9 mouse cellular contexts compared by ENCODE assay signal in the genomic region with DNA sequence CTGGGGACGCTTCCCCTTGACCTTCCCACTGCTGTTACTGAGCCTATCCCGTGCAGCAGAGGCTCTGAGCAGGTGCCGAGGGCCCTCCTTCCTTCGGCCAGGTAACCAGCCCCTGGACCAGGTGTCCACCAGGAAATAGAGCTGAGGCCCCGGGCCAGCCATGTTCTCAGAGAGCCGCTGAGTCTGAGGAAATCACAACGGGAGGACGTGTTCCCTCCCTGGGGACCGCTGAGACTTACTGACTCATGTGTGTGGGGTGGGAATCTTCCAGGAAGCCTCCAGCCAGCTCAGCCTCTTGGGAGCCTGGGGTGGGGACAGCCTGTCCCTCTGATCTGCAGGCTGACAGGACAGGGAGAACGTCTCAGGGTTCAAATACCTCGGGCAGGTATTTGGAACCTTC. TPM values are rescaled to one million over a fixed set of nuclear protein-coding genes. Genes with fewer than 3 reads are reported as not detected.
A peak's percentile ranks its signal among the peaks of the same experiment; 100 is the strongest.
DNase-seq lines count a peak whose midpoint lies in the region; ATAC-seq lines count a peak whose summit lies in the region.
"Had no signal": no experiment of that assay in that cellular context is flagged by ENCODE, and none has a peak within 500 bp of the region (broad histone marks: within the 10 kb centered on the region; RNA-seq: fewer than 3 reads in every experiment).

No protein-coding gene starts in this region.

- peak overlapping the region; percentile 39 for H3K4me3 ChIP-seq in embryonic facial prominence, embryonic 12.5 days
- peak overlapping the region; percentile 45 for H3K4me3 ChIP-seq in limb, embryonic 13.5 days
- no peak overlapping the region for H3K4me3 ChIP-seq in forebrain, embryonic 11.5 days (ENCODE audit: low read depth, low read length)

- intact Hi-C loops in heart, postnatal 25 days (cut with DNase I), result loop anchor here (5.0 kb wide), 1 partner anchor 159 kb away; no protein-coding TSS in a partner anchor

- DNase-seq in NIH3T3 (ENCODE audit: low read depth), result peak; percentile 88
- DNase-seq in heart, postnatal 25 days (ENCODE audit: low spot score), result peak; percentile 70
- no peak for DNase-seq in embryo, embryonic 11 days
- no peak for DNase-seq in c-Kit-positive CD71-positive TER-119-positive erythroid progenitor cells, embryonic 14.5 days (ENCODE audit: low spot score)
- DNase-seq in ovary, postnatal 10 days (ENCODE audit: low spot score), result no peak
- DNase-seq in forebrain, embryonic 11.5 days (ENCODE audit: low spot score), result no peak

- no peak overlapping the region for H3K9ac ChIP-seq in embryonic facial prominence, embryonic 12.5 days
- H3K9ac ChIP-seq in limb, embryonic 13.5 days, result peak overlapping the region; percentile 65
- H3K9ac ChIP-seq in forebrain, embryonic 11.5 days (ENCODE audit: low read length), result no peak overlapping the region
- H3K9ac ChIP-seq: liver, embryonic 14.5 days had no signal

- H3K9me3 ChIP-seq in embryonic facial prominence, embryonic 12.5 days, result no peaks in the 10 kb centered on the region
- H3K9me3 ChIP-seq in limb, embryonic 13.5 days, result no peaks in the 10 kb centered on the region
- H3K9me3 ChIP-seq in forebrain, embryonic 11.5 days (ENCODE audit: control insufficient read depth, low read length), result no peaks in the 10 kb centered on the region

- H3K36me3 ChIP-seq in embryonic facial prominence, embryonic 12.5 days, result no peaks in the 10 kb centered on the region
- H3K36me3 ChIP-seq in limb, embryonic 13.5 days, result no peaks in the 10 kb centered on the region
- no peaks in the 10 kb centered on the region for H3K36me3 ChIP-seq in forebrain, embryonic 11.5 days (ENCODE audit: control insufficient read depth, insufficient read depth, low read length)

- WGBS in embryonic facial prominence, embryonic 12.5 days, result 45% methylated on average over 11 of the region's 11 CpGs
- WGBS in limb, embryonic 13.5 days, result 46% methylated on average over 11 of the region's 11 CpGs
- 62% methylated on average over 11 of the region's 11 CpGs for WGBS in forebrain, embryonic 11.5 days

- H3K4me2 ChIP-seq in embryonic facial prominence, embryonic 12.5 days (replicated peaks), result peak overlapping the region; percentile 69
- peak overlapping the region; percentile 74 for H3K4me2 ChIP-seq in limb, embryonic 13.5 days (replicated peaks)
- H3K4me2 ChIP-seq in forebrain, embryonic 11.5 days (ENCODE audit: low read depth, low read length, severe bottlenecking), result no peak overlapping the region

- ATAC-seq in embryonic facial prominence, embryonic 12.5 days (ENCODE audit: insufficient number of reproducible peaks, insufficient read depth, low FRiP score, low TSS enrichment), result no peak
- ATAC-seq in limb, embryonic 13.5 days (ENCODE audit: low FRiP score, low read depth), result no peak
- ATAC-seq in forebrain, embryonic 11.5 days (replicated peaks; ENCODE audit: low FRiP score), result no peak

- H3K27ac ChIP-seq in embryonic facial prominence, embryonic 12.5 days, result peak overlapping the region; percentile 89
- peak overlapping the region; percentile 81 for H3K27ac ChIP-seq in limb, embryonic 13.5 days
- H3K27ac ChIP-seq in forebrain, embryonic 11.5 days (ENCODE audit: low read depth, low read length), result no peak overlapping the region
- H3K27ac ChIP-seq: liver, embryonic 14.5 days had no signal

- peaks cover 48% of the 10 kb centered on the region for H3K4me1 ChIP-seq in embryonic facial prominence, embryonic 12.5 days
- H3K4me1 ChIP-seq in limb, embryonic 13.5 days, result peaks cover 55% of the 10 kb centered on the region
- H3K4me1 ChIP-seq in forebrain, embryonic 11.5 days (replicated peaks; ENCODE audit: control insufficient read depth, insufficient read depth, low read length), result peaks cover 9% of the 10 kb centered on the region

- no peaks in the 10 kb centered on the region for H3K27me3 ChIP-seq in embryonic facial prominence, embryonic 12.5 days
- H3K27me3 ChIP-seq in limb, embryonic 13.5 days, result no peaks in the 10 kb centered on the region
- no peaks in the 10 kb centered on the region for H3K27me3 ChIP-seq in forebrain, embryonic 11.5 days (ENCODE audit: control insufficient read depth, insufficient read depth, low read length)

RNA-seq across cellular contexts. Expression of a gene that starts 32.1 kb away (rescaled TPM):
- polyA plus RNA-seq in embryonic facial prominence, embryonic 12.5 days (2016; fragmentation: Nextera tagmentation; extraction: Ambion mirVana), result 229 and 230 TPM in 2 replicates
- 10 to 100 TPM; 32.2 to 35.2 TPM for total RNA-seq in heart, postnatal 25 days (2021)
- polyA plus RNA-seq in limb, embryonic 13.5 days (2015; fragmentation: Nextera tagmentation; extraction: Ambion mirVana), result 170 and 179 TPM in 2 replicates
- polyA plus RNA-seq in forebrain, embryonic 11.5 days (2014; fragmentation: Nextera tagmentation; extraction: Ambion mirVana), result 172 and 182 TPM in 2 replicates

Comparison
In these comparisons a context has a peak if more than half of its experiments do, and no peak if none do; other contexts are left out.
1. DNase-seq: peak in NIH3T3 (single experiment) and heart, postnatal 25 days (single experiment); none in embryo, embryonic 11 days (single experiment), c-Kit-positive CD71-positive TER-119-positive erythroid progenitor cells, embryonic 14.5 days (single experiment), ovary, postnatal 10 days (single experiment) and forebrain, embryonic 11.5 days (single experiment).